Mouse (Mus musculus): ENCODE measurements around the gene Svop.

DNA sequence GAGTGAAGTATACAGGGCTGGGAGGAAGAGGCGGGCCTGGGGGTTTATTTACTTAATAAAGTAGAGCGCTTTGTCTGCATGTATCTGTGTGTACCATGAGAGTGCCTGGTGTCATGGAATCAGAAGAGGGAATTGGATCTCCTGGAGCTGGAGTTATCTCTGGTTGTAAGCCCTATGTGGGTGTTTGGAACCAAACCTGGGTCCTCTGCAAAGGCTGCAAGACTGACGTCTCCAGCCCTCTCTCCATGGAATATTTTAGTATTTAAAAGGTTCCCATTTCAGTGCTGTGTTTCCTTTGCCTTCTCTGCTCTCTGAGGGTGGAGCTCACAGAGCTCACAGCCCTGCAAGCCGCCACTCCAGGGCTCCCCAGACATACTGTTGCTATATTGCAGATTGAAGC is 28.4 kb upstream of the Svop start:
- TF ChIP-seq GATA1 (IDR thresholded peaks at IDR 0.05; ENCODE audit: borderline replicate concordance, low read length) (no peak), FLI1 (IDR thresholded peaks at IDR 0.05; ENCODE audit: low read length) (no peak)
